Mouse (Mus musculus): ENCODE measurements around the gene Trub1. TPM values are rescaled to one million over a fixed set of nuclear protein-coding genes. Genes with fewer than 3 reads are reported as not detected.

Trub1 gene
- polyA plus RNA-seq, 1 experiment from 2014 or later: 24.8 TPM

DNA sequence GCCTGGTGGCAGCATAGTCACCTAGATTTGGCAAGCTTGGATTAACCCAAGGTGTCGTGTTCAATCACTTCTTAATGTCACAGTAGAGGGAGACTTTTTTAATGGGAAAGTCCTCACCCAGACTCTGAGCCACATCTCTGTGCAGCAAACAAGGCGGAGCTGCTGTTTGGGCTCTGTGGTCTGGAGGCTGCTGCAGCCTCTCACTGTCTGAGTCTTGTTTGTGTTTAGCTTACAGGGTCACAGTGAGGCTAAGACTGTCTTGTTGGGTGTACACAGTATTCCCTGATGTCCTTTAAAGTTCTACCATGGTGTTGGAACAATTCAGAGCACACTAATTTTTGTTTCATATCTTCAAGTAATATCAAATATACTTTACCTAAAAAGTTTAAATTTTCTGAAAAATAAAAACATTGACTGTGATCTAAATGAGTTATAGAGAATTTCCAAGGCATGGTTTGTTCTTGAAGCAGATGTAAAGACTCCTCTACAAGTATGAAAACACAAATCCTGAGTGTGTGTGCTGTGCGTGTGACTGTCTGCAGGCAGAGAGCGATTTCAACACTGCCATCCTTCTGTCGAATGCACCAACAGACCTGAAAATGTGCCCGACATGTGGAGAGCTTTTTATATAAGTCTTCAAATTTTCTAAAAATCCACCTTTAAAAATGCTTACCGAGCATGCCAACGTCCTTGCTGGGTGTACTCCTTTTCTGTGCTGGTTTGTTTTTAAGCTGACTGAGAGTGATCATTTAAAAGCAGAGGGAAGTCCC lies 27.4 kb downstream of the Trub1 start:
- Histone ChIP-seq H3K4me3 (replicated peaks; ENCODE audit: low read depth, low read length) (no peak overlapping the region), H3K27me3 (ENCODE audit: insufficient read depth, low read length) (no peaks in the 10 kb centered on the region), H3K4me1 (replicated peaks; ENCODE audit: insufficient read depth, low read length) (no peaks in the 10 kb centered on the region), H3K27ac (no peak overlapping the region), H3K9me3 (replicated peaks; ENCODE audit: low read length) (no peaks in the 10 kb centered on the region), H3K9ac (ENCODE audit: low read depth, low read length) (no peak overlapping the region), H3K36me3 (ENCODE audit: insufficient read depth, low read length) (no peaks in the 10 kb centered on the region), H3K4me2 (ENCODE audit: low read length) (no peak overlapping the region)
- 63% methylated on average over 8 of the region's 8 CpGs for WGBS
- ATAC-seq (replicated peaks; ENCODE audit: low FRiP score, low read depth) (no peak), DNase-seq (ENCODE audit: low spot score) (peak; percentile 62)
- TF ChIP-seq CTCF (IDR thresholded peaks at IDR 0.05; ENCODE audit: low read depth): no peak

DNA sequence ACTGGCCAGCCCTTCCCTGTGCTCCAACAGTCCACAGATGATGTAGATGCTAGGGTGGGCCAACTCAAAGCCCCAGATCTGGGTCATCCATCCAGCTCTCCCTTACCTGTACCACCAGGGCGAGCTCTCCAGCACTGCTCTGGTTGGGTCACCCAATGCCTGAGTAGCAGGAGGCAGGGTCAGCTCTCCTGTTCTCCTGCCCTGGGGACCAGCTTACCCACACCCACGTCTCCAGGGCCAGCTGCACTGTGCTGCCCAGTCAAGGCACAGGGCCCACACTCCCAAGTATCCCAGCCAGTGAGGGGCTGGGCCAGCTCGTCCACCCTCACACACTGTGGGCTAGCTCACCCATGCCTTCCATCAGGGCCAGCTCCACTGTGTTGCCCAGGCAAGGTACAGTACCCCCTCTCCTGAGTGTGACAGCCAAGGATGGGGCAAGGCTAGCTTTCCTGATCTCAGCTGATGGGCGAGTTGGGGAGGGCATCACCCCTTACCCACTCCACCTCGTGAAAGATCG lies 29.1 kb downstream of the Trub1 start:
- no peak for TF ChIP-seq CTCF (IDR thresholded peaks at IDR 0.05; ENCODE audit: low read depth)
- Histone ChIP-seq H3K4me3 (replicated peaks; ENCODE audit: low read depth, low read length) (no peak overlapping the region), H3K4me1 (replicated peaks; ENCODE audit: insufficient read depth, low read length) (no peaks in the 10 kb centered on the region), H3K27me3 (ENCODE audit: insufficient read depth, low read length) (no peaks in the 10 kb centered on the region), H3K36me3 (ENCODE audit: insufficient read depth, low read length) (no peaks in the 10 kb centered on the region), H3K9me3 (replicated peaks; ENCODE audit: low read length) (no peaks in the 10 kb centered on the region), H3K4me2 (ENCODE audit: low read length) (no peak overlapping the region), H3K9ac (ENCODE audit: low read depth, low read length) (no peak overlapping the region), H3K27ac (no peak overlapping the region)
- DNase-seq (ENCODE audit: low spot score) (no peak), ATAC-seq (replicated peaks; ENCODE audit: low FRiP score, low read depth) (peak; percentile 47; the same call in 1 of the 2 replicates)
- 91% methylated on average over 6 of the region's 6 CpGs for WGBS

DNA sequence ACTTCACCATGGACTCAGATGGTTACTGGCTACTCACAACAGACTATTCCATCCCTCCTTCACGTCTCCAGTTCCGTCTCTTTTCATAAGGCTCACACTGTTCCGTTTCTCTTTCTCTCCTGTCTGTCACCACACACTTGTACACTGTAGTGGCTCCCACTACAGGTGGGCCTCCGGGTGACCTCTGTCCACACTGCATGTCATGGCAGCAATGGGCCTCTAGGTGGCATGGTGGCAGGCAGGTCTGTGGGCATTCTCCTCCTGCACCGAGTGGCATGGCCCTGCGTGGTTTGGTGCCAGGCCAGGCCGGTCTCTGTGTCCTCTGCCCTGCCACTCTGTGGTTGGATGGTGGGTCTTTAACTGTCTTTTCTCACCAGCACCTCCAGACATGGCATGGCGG lies 30.1 kb downstream of the Trub1 start:
- H3K9ac ChIP-seq (ENCODE audit: low read depth, low read length): no peak overlapping the region
- DNase-seq (ENCODE audit: low spot score) (no peak), ATAC-seq (replicated peaks; ENCODE audit: low FRiP score, low read depth) (0 out of 2 replicates have a peak, but pooled peaks have one; percentile 42)
- no peak overlapping the region for H3K4me3 ChIP-seq (replicated peaks; ENCODE audit: low read depth, low read length)
- H3K9me3 ChIP-seq (replicated peaks; ENCODE audit: low read length): no peaks in the 10 kb centered on the region
- no peaks in the 10 kb centered on the region for H3K27me3 ChIP-seq (ENCODE audit: insufficient read depth, low read length)
- H3K4me1 ChIP-seq (replicated peaks; ENCODE audit: insufficient read depth, low read length): no peaks in the 10 kb centered on the region
- 88% methylated on average over 8 of the region's 8 CpGs for WGBS
- H3K36me3 ChIP-seq (ENCODE audit: insufficient read depth, low read length): no peaks in the 10 kb centered on the region
- TF ChIP-seq CTCF (IDR thresholded peaks at IDR 0.05; ENCODE audit: low read depth): peak; percentile 81
- H3K4me2 ChIP-seq (ENCODE audit: low read length): no peak overlapping the region
- H3K27ac ChIP-seq: no peak overlapping the region

DNA sequence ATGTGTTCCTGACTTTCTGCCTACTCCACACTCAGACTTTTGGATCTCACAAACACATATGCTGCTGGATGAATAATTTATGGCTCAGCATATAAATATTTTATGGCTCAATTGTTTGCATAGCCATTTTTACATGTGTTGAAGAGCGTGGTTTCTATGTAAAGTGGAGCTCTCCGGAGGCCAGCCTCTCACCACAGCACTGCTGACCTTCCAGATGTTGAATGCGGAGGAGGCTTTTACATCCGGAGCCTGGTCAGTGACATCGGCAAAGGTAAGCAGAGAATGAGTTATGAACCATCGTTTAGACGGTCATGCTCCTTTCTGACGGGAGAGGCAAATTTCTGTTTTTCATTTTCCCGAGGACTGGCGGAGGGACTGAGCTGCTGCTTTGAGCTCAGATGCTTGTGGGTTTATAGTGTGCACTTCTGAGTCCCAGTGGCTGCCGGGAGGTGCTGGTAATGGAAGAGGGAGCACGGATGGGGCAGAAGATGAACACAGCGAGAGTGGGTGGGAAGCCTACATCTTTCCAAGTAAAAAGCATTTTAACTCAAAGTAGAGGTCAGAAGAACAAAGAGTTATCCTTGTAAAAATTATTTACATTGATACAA lies 34.4 kb downstream of the Trub1 start:
- Histone ChIP-seq H3K4me2 (ENCODE audit: low read length) (0 out of 2 replicates have a peak overlapping the region, but pooled peaks have one; percentile 11), H3K36me3 (ENCODE audit: insufficient read depth, low read length) (peaks cover 3% of the 10 kb centered on the region; the same call in 1 of the 2 replicates), H3K27me3 (ENCODE audit: insufficient read depth, low read length) (no peaks in the 10 kb centered on the region), H3K9ac (ENCODE audit: low read depth, low read length) (no peak overlapping the region), H3K4me3 (replicated peaks; ENCODE audit: low read depth, low read length) (no peak overlapping the region), H3K4me1 (replicated peaks; ENCODE audit: insufficient read depth, low read length) (no peaks in the 10 kb centered on the region), H3K9me3 (replicated peaks; ENCODE audit: low read length) (no peaks in the 10 kb centered on the region), H3K27ac (no peak overlapping the region; the same call in 1 of the 2 replicates)
- no peak for TF ChIP-seq CTCF (IDR thresholded peaks at IDR 0.05; ENCODE audit: low read depth)
- DNase-seq (ENCODE audit: low spot score) (peak; percentile 73), ATAC-seq (replicated peaks; ENCODE audit: low FRiP score, low read depth) (no peak)
- 30% methylated on average over 13 of the region's 13 CpGs for WGBS

DNA sequence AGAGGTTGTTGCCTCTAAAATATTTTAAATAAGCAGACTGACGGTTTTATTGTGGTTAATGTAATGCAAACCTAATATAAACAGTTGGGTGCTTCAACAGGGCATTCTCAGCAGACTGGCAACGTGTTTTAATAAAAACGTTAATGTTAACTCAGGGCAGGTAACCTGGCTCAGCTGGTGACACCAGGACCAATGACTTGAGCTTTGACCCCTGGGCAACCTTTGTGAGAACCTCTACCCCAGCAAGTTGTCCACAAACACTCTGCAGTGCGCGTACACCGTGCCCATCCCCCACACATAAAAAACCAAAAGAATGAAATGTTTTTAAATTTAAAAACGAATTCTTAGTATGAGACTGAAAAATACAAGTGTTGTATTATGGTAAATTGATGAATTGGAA lies 36.8 kb downstream of the Trub1 start:
- DNase-seq (ENCODE audit: low spot score): no peak
- no peak for ATAC-seq (replicated peaks; ENCODE audit: low FRiP score, low read depth)
- WGBS: 66% methylated on average over 7 of the region's 7 CpGs

DNA sequence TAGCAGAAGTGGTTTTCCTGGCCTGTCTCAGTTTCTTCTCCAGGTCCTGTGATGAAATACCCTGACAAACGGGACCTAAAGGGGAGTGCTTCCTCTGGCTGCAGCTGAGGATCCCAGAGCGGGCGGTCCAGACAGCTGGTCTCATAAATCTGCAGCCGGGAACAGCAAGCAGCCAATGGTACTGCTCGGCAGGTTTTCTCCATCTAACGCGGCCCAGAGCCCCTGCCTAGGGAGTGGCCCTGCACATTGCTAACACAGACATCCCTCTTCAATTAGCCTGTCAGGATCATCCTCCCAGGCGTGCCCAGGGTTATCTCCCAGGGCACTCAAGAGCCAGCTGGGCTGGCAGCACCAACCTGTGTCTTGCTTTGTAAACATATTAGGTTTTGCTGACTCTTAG lies 38.3 kb downstream of the Trub1 start:
- Histone ChIP-seq H3K27me3 (ENCODE audit: insufficient read depth, low read length) (no peaks in the 10 kb centered on the region), H3K9me3 (replicated peaks; ENCODE audit: low read length) (no peaks in the 10 kb centered on the region), H3K4me3 (replicated peaks; ENCODE audit: low read depth, low read length) (no peak overlapping the region), H3K27ac (no peak overlapping the region), H3K4me2 (ENCODE audit: low read length) (no peak overlapping the region), H3K36me3 (ENCODE audit: insufficient read depth, low read length) (peaks cover 3% of the 10 kb centered on the region; the same call in 1 of the 2 replicates), H3K9ac (ENCODE audit: low read depth, low read length) (no peak overlapping the region), H3K4me1 (replicated peaks; ENCODE audit: insufficient read depth, low read length) (no peaks in the 10 kb centered on the region)
- peak; percentile 59; the same call in 1 of the 2 replicates for ATAC-seq (replicated peaks; ENCODE audit: low FRiP score, low read depth)
- no peak for TF ChIP-seq CTCF (IDR thresholded peaks at IDR 0.05; ENCODE audit: low read depth)
- 12% methylated on average over 8 of the region's 8 CpGs for WGBS
- DNase-seq (ENCODE audit: low spot score): peak; percentile 84

More for the DNA sequence above, 36.8 kb downstream of the Trub1 start:
- Histone ChIP-seq H3K9me3 (replicated peaks; ENCODE audit: low read length) (no peaks in the 10 kb centered on the region), H3K36me3 (ENCODE audit: insufficient read depth, low read length) (peaks cover 3% of the 10 kb centered on the region; the same call in 1 of the 2 replicates), H3K4me2 (ENCODE audit: low read length) (no peak overlapping the region), H3K27me3 (ENCODE audit: insufficient read depth, low read length) (no peaks in the 10 kb centered on the region), H3K9ac (ENCODE audit: low read depth, low read length) (no peak overlapping the region), H3K4me1 (replicated peaks; ENCODE audit: insufficient read depth, low read length) (no peaks in the 10 kb centered on the region), H3K4me3 (replicated peaks; ENCODE audit: low read depth, low read length) (no peak overlapping the region), H3K27ac (no peak overlapping the region)
- no peak for TF ChIP-seq CTCF (IDR thresholded peaks at IDR 0.05; ENCODE audit: low read depth)

Data from kidney, postnatal 0 days (tissue).